Mouse (Mus musculus): ENCODE results near the gene Crip1. TPM values are rescaled to one million over a fixed set of nuclear protein-coding genes. Genes with fewer than 3 reads are reported as not detected.

Crip1 gene
- total and polyA plus RNA-seq, 3 experiments: 194 to 429 (median 200) TPM

DNA sequence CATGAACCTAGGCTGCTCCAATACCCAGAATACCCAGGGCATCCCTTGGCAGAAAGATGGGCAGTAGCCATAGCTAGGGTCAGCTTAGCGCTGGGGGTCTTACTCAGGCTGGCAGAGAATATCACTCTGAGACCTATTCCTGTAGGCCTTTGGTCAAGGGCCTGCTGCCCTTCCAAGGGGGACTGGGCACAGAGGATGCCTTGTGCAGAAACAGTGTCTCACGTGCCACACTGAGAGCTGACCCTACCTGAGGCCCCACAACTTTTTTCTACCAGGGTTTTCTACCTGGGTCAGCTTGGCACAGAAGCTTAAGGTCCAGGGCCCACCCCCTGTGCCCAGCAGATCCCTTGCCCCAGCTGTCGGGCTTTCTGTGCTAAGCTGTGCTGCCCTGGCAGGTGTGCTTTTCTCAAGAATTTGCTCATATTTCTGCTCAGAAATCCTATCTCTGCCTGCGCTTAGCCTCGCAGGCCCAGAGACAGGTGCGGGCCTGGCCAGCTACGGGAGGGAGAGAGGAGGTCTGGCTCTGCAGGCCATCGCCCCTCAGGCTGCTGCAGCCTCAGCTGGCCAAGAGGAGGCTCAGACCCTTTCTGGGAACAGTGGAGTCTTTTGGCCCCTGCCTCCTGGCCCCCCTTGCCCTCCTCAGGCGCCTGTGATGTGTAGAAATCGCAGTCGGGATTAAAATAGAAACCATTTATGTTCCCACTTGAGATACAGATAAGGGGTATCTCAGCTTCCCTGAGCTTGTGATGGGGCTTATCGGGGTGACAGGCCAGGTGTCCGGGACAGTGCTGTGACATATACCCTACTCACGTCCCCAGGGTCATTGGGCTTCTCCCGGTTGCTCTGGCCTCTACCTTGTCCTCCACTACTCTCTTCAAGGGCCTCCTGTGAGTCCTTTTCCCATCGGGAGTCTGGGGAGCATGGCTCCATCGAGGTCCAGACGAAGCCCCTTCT, 8.6 kb upstream of the Crip1 start:
- H3K4me3 ChIP-seq: no peak overlapping the region
- intact Hi-C loops (cut with DNase I): loop anchor here (2.0 kb wide), 1 partner anchor 19 kb away; no protein-coding TSS in a partner anchor
- H3K27ac ChIP-seq: peak overlapping the region; percentile 100
- H3K9ac ChIP-seq (ENCODE audit: low read depth, low read length): 0 out of 2 replicates have a peak overlapping the region, but pooled peaks have one; percentile 5
- H3K79me2 ChIP-seq (replicated peaks; ENCODE audit: control insufficient read depth, insufficient read depth, low read length): 0 out of 2 replicates have a peak, but pooled peaks cover 1% of the 10 kb centered on the region
- H3K27me3 ChIP-seq (ENCODE audit: control insufficient read depth, insufficient read depth, low read length): no peaks in the 10 kb centered on the region
- H3K36me3 ChIP-seq (ENCODE audit: control insufficient read depth, insufficient read depth, low read length): no peaks in the 10 kb centered on the region
- TF ChIP-seq POLR2A (IDR thresholded peaks at IDR 0.05; ENCODE audit: insufficient read depth, low read depth, low read length): no peak; the same call in 1 of the 2 replicates
- TF ChIP-seq EP300 (IDR thresholded peaks at IDR 0.05; ENCODE audit: insufficient read depth, low read depth, low read length): peak; percentile 98
- no peak for TF ChIP-seq CTCF (IDR thresholded peaks at IDR 0.05)
- WGBS: 52% methylated on average over 18 of the region's 18 CpGs
- peaks cover 19% of the 10 kb centered on the region for H3K4me1 ChIP-seq (ENCODE audit: control insufficient read depth, insufficient read depth, low read length)
- DNase-seq: peak; percentile 58 to 78

DNA sequence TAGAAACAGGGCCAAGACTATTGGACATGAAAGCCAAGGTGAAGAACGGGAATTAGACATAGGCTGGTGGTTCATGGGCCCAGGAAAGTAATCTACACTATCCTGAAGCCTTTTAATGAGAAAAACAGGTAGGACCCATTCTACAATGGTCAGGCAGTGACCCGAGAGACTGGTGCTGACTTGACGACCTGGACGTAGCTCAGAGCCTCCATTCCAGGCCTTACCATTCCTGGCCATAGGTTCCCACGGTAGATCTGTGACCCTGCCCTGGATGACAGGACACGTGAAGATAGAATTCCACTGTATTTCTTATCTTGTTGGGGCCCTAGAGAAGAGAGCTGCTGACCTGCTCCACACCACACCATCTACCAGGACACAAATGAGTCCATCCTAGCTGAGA, 7.8 kb upstream of the Crip1 start:
- H3K9ac ChIP-seq (ENCODE audit: low read depth, low read length): no peak overlapping the region
- 37% methylated on average over 6 of the region's 6 CpGs for WGBS
- intact Hi-C loops (cut with DNase I): loop anchor here (2.0 kb wide), 1 partner anchor 19 kb away; no protein-coding TSS in a partner anchor
- H3K4me3 ChIP-seq: no peak overlapping the region
- no peak for DNase-seq
- peaks cover 14% of the 10 kb centered on the region for H3K4me1 ChIP-seq (ENCODE audit: control insufficient read depth, insufficient read depth, low read length)
- H3K36me3 ChIP-seq (ENCODE audit: control insufficient read depth, insufficient read depth, low read length): no peaks in the 10 kb centered on the region
- no peaks in the 10 kb centered on the region for H3K27me3 ChIP-seq (ENCODE audit: control insufficient read depth, insufficient read depth, low read length)
- peak overlapping the region; percentile 100 for H3K27ac ChIP-seq
- 0 out of 2 replicates have a peak, but pooled peaks cover 1% of the 10 kb centered on the region for H3K79me2 ChIP-seq (replicated peaks; ENCODE audit: control insufficient read depth, insufficient read depth, low read length)
- TF ChIP-seq CTCF (IDR thresholded peaks at IDR 0.05) (no peak), POLR2A (IDR thresholded peaks at IDR 0.05; ENCODE audit: insufficient read depth, low read depth, low read length) (no peak), EP300 (IDR thresholded peaks at IDR 0.05; ENCODE audit: insufficient read depth, low read depth, low read length) (no peak)

DNA sequence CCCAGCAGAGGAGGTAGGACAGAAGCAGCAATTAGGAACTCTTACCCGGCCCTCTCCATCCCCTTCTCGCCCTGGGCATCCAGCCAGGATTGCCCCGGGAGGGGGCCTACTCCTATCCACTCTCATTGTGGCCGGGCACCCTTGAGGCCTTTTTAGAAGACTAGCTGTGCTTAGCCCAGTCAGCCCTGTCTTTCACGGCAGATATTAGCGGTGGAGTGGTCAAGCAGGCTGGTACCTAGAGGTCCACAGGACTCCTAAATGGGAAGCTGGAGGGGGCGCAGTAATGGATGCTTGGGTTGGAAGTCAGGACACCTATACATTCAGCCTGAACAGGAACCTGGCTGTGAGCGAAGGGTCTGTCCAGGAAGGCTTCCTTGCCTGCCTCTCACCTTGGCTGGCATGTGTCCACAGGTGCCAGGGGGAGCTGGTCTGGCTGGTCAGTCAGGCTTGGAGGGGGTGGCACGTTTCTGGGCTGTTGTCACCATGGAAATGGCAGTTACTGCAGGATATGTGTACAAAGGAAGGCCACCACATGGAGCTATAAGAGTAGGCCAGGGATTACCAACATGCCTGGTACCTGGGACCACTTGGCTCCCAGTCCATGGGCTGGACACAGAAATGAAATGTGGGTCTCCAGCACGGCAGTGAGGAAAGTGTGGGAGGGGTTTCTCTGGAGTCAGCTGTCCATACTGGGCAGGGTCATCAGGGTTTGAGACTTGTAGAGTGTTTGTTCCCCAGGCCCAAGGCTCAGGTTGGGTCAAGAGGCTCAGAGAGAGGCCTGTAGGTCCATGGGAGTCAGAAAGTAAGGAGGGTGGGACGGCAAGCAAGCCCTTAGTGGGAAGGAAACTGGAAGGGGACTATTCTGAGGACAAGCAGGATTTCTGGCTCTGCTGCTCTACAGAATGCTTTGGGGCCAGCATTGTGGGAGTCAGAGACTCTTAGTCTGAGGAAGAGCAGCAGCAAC, 6.9 kb upstream of the Crip1 start:
- Histone ChIP-seq H3K27me3 (ENCODE audit: control insufficient read depth, insufficient read depth, low read length) (no peaks in the 10 kb centered on the region), H3K4me1 (ENCODE audit: control insufficient read depth, insufficient read depth, low read length) (peaks cover 14% of the 10 kb centered on the region), H3K4me3 (peak overlapping the region; percentile 84), H3K27ac (peak overlapping the region; percentile 100), H3K79me2 (replicated peaks; ENCODE audit: control insufficient read depth, insufficient read depth, low read length) (0 out of 2 replicates have a peak, but pooled peaks cover 1% of the 10 kb centered on the region), H3K36me3 (ENCODE audit: control insufficient read depth, insufficient read depth, low read length) (peaks cover 6% of the 10 kb centered on the region), H3K9ac (ENCODE audit: low read depth, low read length) (peak overlapping the region; percentile 10; the same call in 1 of the 2 replicates)
- intact Hi-C loops (cut with DNase I): loop anchor here (2.0 kb wide), 1 partner anchor 20 kb away; no protein-coding TSS in a partner anchor
- DNase-seq: peak; percentile 41 to 54
- WGBS: 44% methylated on average over 11 of the region's 11 CpGs
- 0 out of 2 replicates have a peak, but pooled peaks have one; percentile 6 for TF ChIP-seq EP300 (IDR thresholded peaks at IDR 0.05; ENCODE audit: insufficient read depth, low read depth, low read length)
- TF ChIP-seq CTCF (IDR thresholded peaks at IDR 0.05): no peak
- no peak for TF ChIP-seq POLR2A (IDR thresholded peaks at IDR 0.05; ENCODE audit: insufficient read depth, low read depth, low read length)

DNA sequence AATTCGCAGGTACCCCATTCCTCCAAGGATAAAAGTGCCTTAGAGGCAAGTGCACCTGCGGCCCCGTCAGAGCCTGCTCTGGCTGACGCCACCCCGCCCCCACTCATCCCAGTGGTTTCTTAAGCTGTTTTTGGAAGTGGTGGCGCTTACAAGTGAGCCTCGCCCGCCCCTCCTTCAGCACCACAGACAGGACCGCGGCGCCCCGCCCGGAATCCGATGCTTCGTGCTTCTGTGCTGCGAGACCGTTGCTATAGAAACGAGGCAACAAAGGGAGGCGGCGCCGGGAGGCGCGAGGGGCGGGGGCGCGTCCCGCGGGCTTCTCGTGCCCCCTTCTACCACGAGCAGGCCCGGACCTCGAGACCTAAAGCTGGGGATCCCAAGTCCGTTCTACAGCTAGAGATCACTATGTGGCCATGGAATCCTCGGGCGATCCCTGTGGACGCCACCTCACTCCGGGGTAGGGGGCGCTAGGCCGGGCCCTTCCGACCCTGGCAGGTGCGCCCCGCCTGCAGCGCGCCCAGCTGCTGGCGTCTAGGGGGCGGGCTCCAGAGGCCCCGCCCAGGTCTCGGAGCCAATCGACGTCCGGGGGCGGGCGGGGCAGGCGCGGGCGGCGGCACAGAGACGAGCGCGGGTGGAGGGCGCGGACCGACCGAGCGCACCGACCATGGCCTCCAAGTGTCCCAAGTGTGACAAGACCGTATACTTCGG, 6.1 kb upstream of the Crip1 start, which contains the start of gene Crip2:
Gene Crip2, plus strand, starts transcription at position 329 of the 708 bp plus-strand sequence.
- 0 out of 2 replicates have a peak, but pooled peaks cover 1% of the 10 kb centered on the region for H3K79me2 ChIP-seq (replicated peaks; ENCODE audit: control insufficient read depth, insufficient read depth, low read length)
- under 1% methylated on average over 68 of the region's 68 CpGs for WGBS
- intact Hi-C loops (cut with DNase I): loop anchor here (2.0 to 5.0 kb wide), 2 partner anchors 21 to 188 kb away; no protein-coding TSS in a partner anchor
- H3K27me3 ChIP-seq (ENCODE audit: control insufficient read depth, insufficient read depth, low read length): no peaks in the 10 kb centered on the region
- peak within 1 kb of the TSS; percentile 100 for H3K27ac ChIP-seq
- peaks cover 15% of the 10 kb centered on the region for H3K36me3 ChIP-seq (ENCODE audit: control insufficient read depth, insufficient read depth, low read length)
- H3K4me3 ChIP-seq: peak within 1 kb of the TSS; percentile 84
- H3K4me1 ChIP-seq (ENCODE audit: control insufficient read depth, insufficient read depth, low read length): peaks cover 22% of the 10 kb centered on the region
- TF ChIP-seq CTCF (IDR thresholded peaks at IDR 0.05): peak; percentile 61
- peak; percentile 97 for TF ChIP-seq POLR2A (IDR thresholded peaks at IDR 0.05; ENCODE audit: insufficient read depth, low read depth, low read length)
- TF ChIP-seq EP300 (IDR thresholded peaks at IDR 0.05; ENCODE audit: insufficient read depth, low read depth, low read length): no peak; the same call in 1 of the 2 replicates
- peak; percentile 96 to 97 for DNase-seq
- H3K9ac ChIP-seq (ENCODE audit: low read depth, low read length): peak within 1 kb of the TSS; percentile 99

All from heart, adult 2 months (tissue).